Mouse (Mus musculus): ENCODE measurements at regions not wholly inside any gene's neighbourhood (a gene's known extent, or its start where the extent isn't known, plus 50 kb on each side); places are given as distances from the start of the nearest gene placed in this dataset.

DNA sequence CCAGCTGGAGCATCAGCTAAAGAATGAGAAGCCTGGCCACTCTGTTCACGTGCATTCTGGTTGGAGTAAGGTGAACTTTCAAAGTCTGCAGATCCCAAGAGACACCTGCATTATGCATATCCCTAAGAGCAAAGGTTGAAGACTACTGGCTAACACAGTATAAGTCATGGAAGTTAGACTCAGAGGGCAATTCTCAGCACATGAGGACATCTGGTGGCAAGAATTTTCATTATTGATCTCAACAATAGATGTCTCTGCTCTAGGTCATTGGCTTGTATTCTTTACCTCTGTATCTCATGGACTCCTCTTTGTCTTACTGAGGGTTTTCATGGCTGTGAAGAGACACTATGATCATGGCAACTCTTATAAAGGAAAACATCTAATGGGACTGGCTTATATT lies 151.9 kb upstream of the Adamts16 start:
- Histone ChIP-seq H3K27ac (ENCODE audit: control insufficient read depth, low read depth, low read length) (no peak overlapping the region), H3K27me3 (ENCODE audit: control insufficient read depth in 1 of 2, insufficient read depth in 2 of 2, low read length in 2 of 2) (no peaks in the 10 kb centered on the region), H3K4me1 (ENCODE audit: control insufficient read depth in 1 of 2, insufficient read depth in 2 of 2, low read length in 2 of 2) (no peaks in the 10 kb centered on the region), H3K4me3 (ENCODE audit: control insufficient read depth in 1 of 2, insufficient read depth in 1 of 2, low read depth in 2 of 2, low read length in 2 of 2) (no peak overlapping the region), H3K9ac (ENCODE audit: control insufficient read depth, low read depth, low read length, poor library complexity, severe bottlenecking) (no peak overlapping the region), H3K79me2 (ENCODE audit: control insufficient read depth, insufficient read depth, low read length, poor library complexity) (no peaks in the 10 kb centered on the region), H3K36me3 (ENCODE audit: control insufficient read depth in 1 of 2, insufficient read depth in 2 of 2, low read length in 2 of 2) (no peaks in the 10 kb centered on the region), H3K9me3 (replicated peaks; ENCODE audit: insufficient read depth, low read length) (no peaks in the 10 kb centered on the region)
- no peak for DNase-seq (ENCODE audit: low read depth, low spot score)
- TF ChIP-seq MAX (IDR thresholded peaks at IDR 0.05; ENCODE audit: low read length) (no peak), JUND (IDR thresholded peaks at IDR 0.05; ENCODE audit: low read depth, low read length) (no peak), POLR2A (IDR thresholded peaks at IDR 0.05; ENCODE audit: control insufficient read depth in 1 of 2, insufficient read depth in 1 of 2, low read depth in 1 of 2, low read length in 2 of 2, poor library complexity in 1 of 2) (no peak), CHD2 (IDR thresholded peaks at IDR 0.05; ENCODE audit: low read length) (no peak), EP300 (IDR thresholded peaks at IDR 0.05; ENCODE audit: low read depth in 1 of 2, low read length in 2 of 2) (no peak), ZKSCAN1 (IDR thresholded peaks at IDR 0.05; ENCODE audit: low read depth, low read length) (no peak), TAL1 (IDR thresholded peaks at IDR 0.05; ENCODE audit: low read length) (no peak), SIN3A (IDR thresholded peaks at IDR 0.05; ENCODE audit: low read length) (no peak), ZC3H11A (IDR thresholded peaks at IDR 0.05; ENCODE audit: low read depth, low read length) (no peak), NRF1 (IDR thresholded peaks at IDR 0.05; ENCODE audit: insufficient read depth, low read depth, low read length, poor library complexity, severe bottlenecking) (no peak), POLR2AphosphoS2 (IDR thresholded peaks at IDR 0.05; ENCODE audit: low read length) (no peak), MAZ (IDR thresholded peaks at IDR 0.05; ENCODE audit: low read depth, low read length) (no peak), RCOR1 (IDR thresholded peaks at IDR 0.05; ENCODE audit: low read depth, low read length) (no peak), GABPA (IDR thresholded peaks at IDR 0.05; ENCODE audit: low read depth, low read length) (no peak), BHLHE40 (IDR thresholded peaks at IDR 0.05; ENCODE audit: borderline replicate concordance, low read depth, low read length) (no peak), ZNF384 (IDR thresholded peaks at IDR 0.05; ENCODE audit: low read depth, low read length) (no peak)

DNA sequence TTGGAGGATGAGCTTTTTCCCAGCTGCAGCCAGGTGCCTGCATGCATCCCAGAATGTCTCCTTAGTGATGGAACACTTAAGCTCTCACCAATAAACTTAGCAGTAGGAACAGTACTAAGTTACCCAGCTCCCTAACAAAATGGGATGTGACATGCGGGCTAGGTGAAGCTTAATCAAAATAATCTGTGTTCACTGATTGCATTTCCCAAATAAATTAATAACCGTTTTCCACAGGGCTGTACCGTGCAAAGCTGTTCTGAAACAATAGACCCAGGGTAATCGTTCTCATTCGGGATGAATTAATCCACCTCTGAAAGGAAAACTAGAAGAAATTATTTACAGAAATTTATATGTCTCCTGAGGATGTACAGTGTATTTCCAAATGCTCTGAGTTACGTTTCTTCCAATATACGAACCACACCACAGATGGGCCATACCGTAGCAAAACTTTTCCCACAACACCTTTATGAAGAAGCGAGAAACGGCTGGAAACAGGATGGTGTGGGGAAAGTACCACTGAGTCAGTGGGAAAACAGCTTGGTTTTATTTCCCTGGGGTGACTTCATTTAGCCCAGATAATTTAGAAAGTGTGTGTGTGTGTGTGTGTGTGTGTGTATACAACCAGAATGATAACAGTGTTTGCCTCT lies 148.5 kb upstream of the Adamts16 start:
- no peak for DNase-seq (ENCODE audit: low read depth, low spot score)
- Histone ChIP-seq H3K4me1 (ENCODE audit: control insufficient read depth in 1 of 2, insufficient read depth in 2 of 2, low read length in 2 of 2) (no peaks in the 10 kb centered on the region), H3K79me2 (ENCODE audit: control insufficient read depth, insufficient read depth, low read length, poor library complexity) (no peaks in the 10 kb centered on the region), H3K27ac (ENCODE audit: control insufficient read depth, low read depth, low read length) (no peak overlapping the region), H3K9me3 (replicated peaks; ENCODE audit: insufficient read depth, low read length) (no peaks in the 10 kb centered on the region), H3K36me3 (ENCODE audit: control insufficient read depth in 1 of 2, insufficient read depth in 2 of 2, low read length in 2 of 2) (no peaks in the 10 kb centered on the region), H3K27me3 (ENCODE audit: control insufficient read depth in 1 of 2, insufficient read depth in 2 of 2, low read length in 2 of 2) (no peaks in the 10 kb centered on the region), H3K9ac (ENCODE audit: control insufficient read depth, low read depth, low read length, poor library complexity, severe bottlenecking) (no peak overlapping the region), H3K4me3 (ENCODE audit: control insufficient read depth in 1 of 2, insufficient read depth in 1 of 2, low read depth in 2 of 2, low read length in 2 of 2) (no peak overlapping the region)
- TF ChIP-seq KAT2A (conservative IDR thresholded peaks at IDR 0.05; ENCODE audit: low read depth, low read length), result no peak
- no peak for TF ChIP-seq MYC (IDR thresholded peaks at IDR 0.05; ENCODE audit: low read depth, low read length)
- TF ChIP-seq RCOR1 (IDR thresholded peaks at IDR 0.05; ENCODE audit: low read depth, low read length), result no peak
- TF ChIP-seq USF1 (IDR thresholded peaks at IDR 0.05; ENCODE audit: low read depth, low read length), result no peak
- TF ChIP-seq JUND (IDR thresholded peaks at IDR 0.05; ENCODE audit: low read depth, low read length), result no peak
- TF ChIP-seq ZMIZ1 (IDR thresholded peaks at IDR 0.05; ENCODE audit: low read depth, low read length), result no peak
- no peak for TF ChIP-seq GABPA (IDR thresholded peaks at IDR 0.05; ENCODE audit: low read depth, low read length)
- no peak for TF ChIP-seq NRF1 (IDR thresholded peaks at IDR 0.05; ENCODE audit: insufficient read depth, low read depth, low read length, poor library complexity, severe bottlenecking)
- no peak for TF ChIP-seq SIN3A (IDR thresholded peaks at IDR 0.05; ENCODE audit: low read length)
- no peak for TF ChIP-seq ELF1 (IDR thresholded peaks at IDR 0.05; ENCODE audit: low read depth, low read length)
- TF ChIP-seq TCF12 (IDR thresholded peaks at IDR 0.05; ENCODE audit: low read depth, low read length), result no peak
